Mouse (Mus musculus) hindbrain, embryonic 13.5 days (tissue): ENCODE measurements around the gene Sox6. TPM values are rescaled to one million over a fixed set of nuclear protein-coding genes. Genes with fewer than 3 reads are reported as not detected.

Experiments used
- ATAC-seq: fragments of 200-750 bp; cut with Nextera tagmentation; 2 replicates; pipeline ENCODE4 v1.8.0; 2017; ENCODE audit warnings: moderate TSS enrichment; ENCODE audit not compliant: low FRiP score
- H3K27ac ChIP-seq: fragments of 300-500 bp; sonication (generic); 2 replicates; pipeline ENCODE4 v1.5.1; 2015; ENCODE audit warnings: inconsistent platforms, mild to moderate bottlenecking, moderate library complexity
- H3K27me3 ChIP-seq: fragments of 300-500 bp; sonication (generic); 2 replicates; pipeline ENCODE4 v1.6.1; 2015; ENCODE audit warnings: mild to moderate bottlenecking, inconsistent platforms
- H3K36me3 ChIP-seq: fragments of 300-500 bp; sonication (generic); 2 replicates; pipeline ENCODE4 v1.6.1; 2015; ENCODE audit warnings: mild to moderate bottlenecking, inconsistent platforms
- H3K4me1 ChIP-seq: fragments of 300-500 bp; sonication (generic); replicated peaks from 2 replicates; pipeline ENCODE4 v1.6.1; 2015; ENCODE audit warnings: inconsistent platforms
- H3K4me2 ChIP-seq: fragments of 300-500 bp; sonication (generic); 2 replicates; pipeline ENCODE4 v1.6.1; 2015; ENCODE audit warnings: inconsistent platforms, mild to moderate bottlenecking, moderate library complexity
- H3K4me3 ChIP-seq: fragments of 300-500 bp; sonication (generic); 2 replicates; pipeline ENCODE4 v1.5.1; 2015; ENCODE audit warnings: mild to moderate bottlenecking, inconsistent platforms
- H3K9ac ChIP-seq: fragments of 300-500 bp; sonication (generic); 2 replicates; pipeline ENCODE4 v1.6.1; 2015; ENCODE audit warnings: mild to moderate bottlenecking, inconsistent platforms
- H3K9me3 ChIP-seq: fragments of 300-500 bp; sonication (generic); 2 replicates; pipeline ENCODE4 v1.6.1; 2016; ENCODE audit warnings: inconsistent platforms
- WGBS: fragments of 180-500 bp; shearing (Covaris S2); methylation state at CpG from one replicate; pipeline ENCODE4 v1.1.7; 2015; 5-methylcytosine and 5-hydroxymethylcytosine counted together
- polyA plus RNA-seq: library from polyadenylated mRNA; unstranded; fragments of >200 nt; fragmentation: Nextera tagmentation; extraction: Ambion mirVana; gene quantifications from 2 replicates; pipeline ENCODE4 v1.2.1, GENCODE M21; 2015

The Sox6 gene
- polyA plus RNA-seq, 1 experiment from 2014 or later = 42.1 TPM

- 81% methylated on average over 1 of the region's 1 CpGs for WGBS
- H3K4me3 ChIP-seq = no peak overlapping the region
- no peak for ATAC-seq
Observed at GRCm38 (mm10) chr7:115936908-115937307, 101.7 kb downstream of the Sox6 start.

DNA sequence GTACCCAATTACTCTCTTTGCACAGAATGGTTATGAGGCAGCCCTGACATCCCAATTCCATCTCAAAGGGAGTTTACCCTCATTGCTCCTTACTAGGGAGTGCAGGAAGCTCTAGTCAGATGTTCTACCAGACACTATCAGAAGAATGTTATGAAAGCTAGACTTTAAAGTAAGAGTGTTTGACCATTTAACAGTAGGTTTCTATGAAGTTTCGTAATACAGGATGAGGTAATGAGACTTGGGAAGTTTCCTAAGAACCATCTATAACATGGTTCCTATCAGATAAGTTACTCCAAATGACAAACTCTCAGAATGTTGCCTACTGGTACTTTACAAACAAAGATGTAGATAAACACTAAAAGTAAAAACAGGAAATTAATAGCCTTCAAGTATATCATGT is 123.3 kb downstream of the Sox6 start:
- Histone ChIP-seq H3K9me3 (no peaks in the 10 kb centered on the region), H3K4me1 (peaks cover 5% of the 10 kb centered on the region; the same call in 1 of the 2 replicates), H3K36me3 (no peaks in the 10 kb centered on the region), H3K4me2 (no peak overlapping the region), H3K27ac (no peak overlapping the region), H3K27me3 (no peaks in the 10 kb centered on the region), H3K4me3 (no peak overlapping the region), H3K9ac (no peak overlapping the region)
- 96% methylated on average over 1 of the region's 1 CpGs for WGBS
- ATAC-seq = no peak

More at GRCm38 (mm10) chr7:115936908-115937307, 101.7 kb downstream of the Sox6 start:
- Histone ChIP-seq H3K9me3 (no peaks in the 10 kb centered on the region), H3K27ac (no peak overlapping the region), H3K4me1 (no peaks in the 10 kb centered on the region), H3K4me2 (no peak overlapping the region), H3K9ac (no peak overlapping the region), H3K36me3 (no peaks in the 10 kb centered on the region), H3K27me3 (no peaks in the 10 kb centered on the region)

- Histone ChIP-seq H3K4me2 (no peak overlapping the region), H3K4me1 (peaks cover 3% of the 10 kb centered on the region), H3K9me3 (no peaks in the 10 kb centered on the region), H3K27ac (no peak overlapping the region), H3K36me3 (no peaks in the 10 kb centered on the region), H3K9ac (no peak overlapping the region), H3K4me3 (no peak overlapping the region), H3K27me3 (0 out of 2 replicates have a peak, but pooled peaks cover 5% of the 10 kb centered on the region)
- ATAC-seq = no peak
- WGBS = 93% methylated on average over 1 of the region's 1 CpGs
Observed at GRCm38 (mm10) chr7:115910313-115910712, 128.3 kb downstream of the Sox6 start.

GRCm38 (mm10) chr7:115904798-115905207 is 133.8 kb downstream of the Sox6 start:
- H3K27me3 ChIP-seq = 0 out of 2 replicates have a peak, but pooled peaks cover 5% of the 10 kb centered on the region
- H3K4me1 ChIP-seq = peaks cover 17% of the 10 kb centered on the region
- H3K4me3 ChIP-seq = no peak overlapping the region
- no peaks in the 10 kb centered on the region for H3K9me3 ChIP-seq
- no peaks in the 10 kb centered on the region for H3K36me3 ChIP-seq
- no peak overlapping the region for H3K4me2 ChIP-seq
- ATAC-seq = peak; percentile 66
- H3K27ac ChIP-seq = no peak overlapping the region
- no peak overlapping the region for H3K9ac ChIP-seq
- 41% methylated on average over 9 of the region's 9 CpGs for whole genome bisulfite sequencing

GRCm38 (mm10) chr7:115903931-115904797 is 134.4 kb downstream of the Sox6 start:
- no peak overlapping the region for H3K4me2 ChIP-seq

GRCm38 (mm10) chr7:115903368-115903767 is 135.2 kb downstream of the Sox6 start:
- no peak for ATAC-seq
- 21% methylated on average over 1 of the region's 1 CpGs for WGBS
- Histone ChIP-seq H3K4me1 (peaks cover 17% of the 10 kb centered on the region), H3K4me3 (no peak overlapping the region), H3K27ac (no peak overlapping the region), H3K27me3 (no peaks in the 10 kb centered on the region), H3K4me2 (no peak overlapping the region), H3K9ac (no peak overlapping the region), H3K9me3 (no peaks in the 10 kb centered on the region), H3K36me3 (no peaks in the 10 kb centered on the region)

More at GRCm38 (mm10) chr7:115903931-115904797, 134.4 kb downstream of the Sox6 start:
- Histone ChIP-seq H3K27ac (no peak overlapping the region), H3K9me3 (no peaks in the 10 kb centered on the region), H3K36me3 (no peaks in the 10 kb centered on the region), H3K9ac (no peak overlapping the region), H3K27me3 (0 out of 2 replicates have a peak, but pooled peaks cover under 1% of the 10 kb centered on the region), H3K4me3 (no peak overlapping the region), H3K4me1 (peaks cover 17% of the 10 kb centered on the region)
- WGBS = 52% methylated on average over 5 of the region's 5 CpGs
- peak; percentile 28; the same call in 1 of the 2 replicates for ATAC-seq

- Histone ChIP-seq H3K36me3 (no peaks in the 10 kb centered on the region), H3K4me2 (no peak overlapping the region), H3K4me3 (no peak overlapping the region), H3K27ac (no peak overlapping the region), H3K9me3 (no peaks in the 10 kb centered on the region), H3K27me3 (peaks cover 6% of the 10 kb centered on the region; the same call in 1 of the 2 replicates), H3K9ac (no peak overlapping the region), H3K4me1 (no peaks in the 10 kb centered on the region)
- WGBS = 87% methylated on average over 6 of the region's 6 CpGs
- ATAC-seq = no peak
Observed at GRCm38 (mm10) chr7:115895831-115896230, 142.8 kb downstream of the Sox6 start.

- Histone ChIP-seq H3K9me3 (no peaks in the 10 kb centered on the region), H3K36me3 (no peaks in the 10 kb centered on the region), H3K4me1 (no peaks in the 10 kb centered on the region), H3K4me3 (no peak overlapping the region), H3K9ac (no peak overlapping the region), H3K27me3 (peaks cover 6% of the 10 kb centered on the region; the same call in 1 of the 2 replicates), H3K4me2 (no peak overlapping the region), H3K27ac (no peak overlapping the region)
- ATAC-seq = no peak
- WGBS = 89% methylated on average over 4 of the region's 4 CpGs
Observed at GRCm38 (mm10) chr7:115895028-115895671, 143.4 kb downstream of the Sox6 start.

DNA sequence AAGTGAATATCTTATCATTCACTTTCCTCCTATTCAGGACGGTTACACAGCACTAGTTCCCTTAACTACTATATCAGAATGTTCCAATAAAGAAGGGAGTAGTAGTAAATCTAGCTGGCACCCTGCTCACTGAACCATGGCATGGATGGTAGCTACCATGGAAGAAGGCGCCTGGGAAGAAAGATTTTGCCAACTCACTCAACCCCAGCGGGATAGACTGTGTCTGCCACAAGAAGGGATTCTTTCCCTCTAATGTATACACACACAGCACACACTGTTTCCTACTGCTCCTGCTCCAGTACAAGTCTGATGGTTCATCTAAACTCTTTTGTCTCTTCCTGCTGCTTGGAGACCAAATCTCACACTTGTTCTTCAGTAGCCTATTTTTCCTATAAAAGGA is 147.1 kb downstream of the Sox6 start:
- Histone ChIP-seq H3K4me1 (no peaks in the 10 kb centered on the region), H3K27me3 (peaks cover 8% of the 10 kb centered on the region; the same call in 1 of the 2 replicates), H3K36me3 (no peaks in the 10 kb centered on the region), H3K4me2 (no peak overlapping the region), H3K4me3 (no peak overlapping the region), H3K9me3 (no peaks in the 10 kb centered on the region), H3K27ac (no peak overlapping the region), H3K9ac (no peak overlapping the region)
- 96% methylated on average over 3 of the region's 3 CpGs for WGBS
- no peak for ATAC-seq

GRCm38 (mm10) chr7:115889926-115890325 is 148.7 kb downstream of the Sox6 start:
- WGBS = 73% methylated on average over 7 of the region's 7 CpGs
- Histone ChIP-seq H3K4me1 (no peaks in the 10 kb centered on the region), H3K27ac (no peak overlapping the region), H3K9me3 (no peaks in the 10 kb centered on the region), H3K9ac (no peak overlapping the region), H3K27me3 (peaks cover 8% of the 10 kb centered on the region; the same call in 1 of the 2 replicates), H3K4me2 (no peak overlapping the region), H3K36me3 (no peaks in the 10 kb centered on the region), H3K4me3 (no peak overlapping the region)
- ATAC-seq = no peak

- no peaks in the 10 kb centered on the region for H3K9me3 ChIP-seq
- no peak overlapping the region for H3K4me2 ChIP-seq
- WGBS = 96% methylated on average over 1 of the region's 1 CpGs
- 0 out of 2 replicates have a peak, but pooled peaks cover 3% of the 10 kb centered on the region for H3K27me3 ChIP-seq
- H3K36me3 ChIP-seq = no peaks in the 10 kb centered on the region
- no peak overlapping the region for H3K27ac ChIP-seq
- ATAC-seq = no peak
- H3K9ac ChIP-seq = no peak overlapping the region
- no peak overlapping the region for H3K4me3 ChIP-seq
- no peaks in the 10 kb centered on the region for H3K4me1 ChIP-seq
Observed at GRCm38 (mm10) chr7:115888561-115888960, 150.0 kb downstream of the Sox6 start.

DNA sequence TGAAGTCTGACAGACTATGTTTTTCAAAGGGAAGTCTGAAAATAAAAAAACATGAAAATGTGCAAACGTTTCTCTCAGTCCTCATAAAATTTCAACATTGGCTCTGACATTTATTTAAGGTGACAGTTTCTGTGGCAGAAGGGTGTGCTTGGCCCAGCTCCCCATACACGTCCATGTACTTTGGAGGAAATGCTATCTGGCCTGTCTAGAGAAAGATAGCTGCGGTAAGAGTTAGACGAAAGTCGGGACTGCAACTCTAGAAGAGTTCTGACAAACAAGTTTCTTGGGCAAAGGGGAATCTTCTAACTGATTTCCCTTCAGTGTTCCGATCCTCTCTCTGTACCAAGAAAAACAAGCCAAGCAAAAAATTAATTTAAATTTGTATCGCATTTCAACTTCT is 150.5 kb downstream of the Sox6 start:
- H3K4me1 ChIP-seq = no peaks in the 10 kb centered on the region
- H3K27me3 ChIP-seq = 0 out of 2 replicates have a peak, but pooled peaks cover 3% of the 10 kb centered on the region
- no peak overlapping the region for H3K4me3 ChIP-seq
- H3K36me3 ChIP-seq = no peaks in the 10 kb centered on the region
- WGBS = 88% methylated on average over 7 of the region's 7 CpGs
- no peak overlapping the region for H3K9ac ChIP-seq
- no peak overlapping the region for H3K27ac ChIP-seq
- ATAC-seq = no peak
- no peak overlapping the region for H3K4me2 ChIP-seq
- no peaks in the 10 kb centered on the region for H3K9me3 ChIP-seq
